Mouse (Mus musculus) lung, embryonic 15.5 days (tissue): Measurements from ENCODE around the gene Wasf1. TPM values are rescaled to one million over a fixed set of nuclear protein-coding genes. Genes with fewer than 3 reads are reported as not detected.

Experiments used
- polyA plus RNA-seq: library from polyadenylated mRNA; unstranded; fragments of >200 nt; fragmentation: Nextera tagmentation; extraction: Ambion mirVana; gene quantifications from 2 replicates; pipeline ENCODE4 v1.2.1, GENCODE M21; 2015

Gene Wasf1
- polyA plus RNA-seq, 1 experiment from 2014 or later: 10.0 TPM

Other genes starting within 250 kb of the Wasf1 start
- gene Mettl24, start 200.2 kb upstream of the Wasf1 start, polyA plus RNA-seq: 3.9 and 4.3 TPM in 2 replicates
- 30.5 and 32.7 TPM in 2 replicates for gene Cdc40, start 164 bp upstream of the Wasf1 start, polyA plus RNA-seq
- gene Gpr6, start 188.8 kb downstream of the Wasf1 start, polyA plus RNA-seq: not detected in 2 replicates